Mouse (Mus musculus) lung, postnatal 0 days (tissue): ENCODE measurements around the gene Slc25a42.

Experiments
- CTCF ChIP-seq: IDR thresholded peaks from 2 replicates; pipeline ENCODE4 v1.5.1; 2016; ENCODE audit warnings: antibody characterized with exemption, mild to moderate bottlenecking
- EP300 ChIP-seq: IDR thresholded peaks from 2 replicates; pipeline ENCODE4 v1.6.1; 2016; ENCODE audit warnings: antibody characterized with exemption, mild to moderate bottlenecking, control low read depth

DNA sequence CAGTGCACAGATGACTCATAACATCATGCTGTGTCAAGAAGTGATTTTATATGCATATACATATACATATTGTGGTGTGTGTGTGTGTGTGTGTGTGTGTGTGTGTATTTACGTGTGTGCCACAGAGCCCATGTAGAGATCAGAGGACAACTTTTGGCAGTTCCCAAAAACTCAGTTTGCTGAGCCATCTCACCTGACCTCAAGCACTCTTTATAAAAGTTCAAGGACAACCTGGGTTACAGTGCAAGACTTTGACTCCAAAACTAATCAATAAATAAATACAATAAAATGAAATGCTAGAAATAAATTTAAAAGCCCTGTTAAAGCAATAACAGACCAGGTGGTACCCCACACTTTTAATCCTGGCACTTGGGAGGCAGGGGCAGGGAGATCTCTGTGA is 830 bp downstream of the Slc25a42 start:
- TF ChIP-seq CTCF (no peak), EP300 (no peak)
